Mouse (Mus musculus) hindbrain, embryonic 12.5 days (tissue): ENCODE results near the gene Rfx4. TPM values are rescaled to one million over a fixed set of nuclear protein-coding genes. Genes with fewer than 3 reads are reported as not detected.

Experiments used
- ATAC-seq: fragments of 200-750 bp; cut with Nextera tagmentation; 2 replicates; pipeline ENCODE4 v1.8.0; 2017; ENCODE audit warnings: moderate TSS enrichment; ENCODE audit not compliant: low FRiP score
- H3K27ac ChIP-seq: fragments of 300-500 bp; sonication (generic); 2 replicates; pipeline ENCODE4 v1.5.1; 2016; ENCODE audit warnings: mild to moderate bottlenecking
- H3K27me3 ChIP-seq: fragments of 300-500 bp; sonication (generic); 2 replicates; pipeline ENCODE4 v1.6.1; 2016; ENCODE audit warnings: mild to moderate bottlenecking
- H3K36me3 ChIP-seq: fragments of 300-500 bp; sonication (generic); 2 replicates; pipeline ENCODE4 v1.6.1; 2016; ENCODE audit warnings: mild to moderate bottlenecking
- H3K4me1 ChIP-seq: fragments of 300-500 bp; sonication (generic); 2 replicates; pipeline ENCODE4 v1.6.1; 2016
- H3K4me2 ChIP-seq: fragments of 300-500 bp; sonication (generic); replicated peaks from 2 replicates; pipeline ENCODE4 v1.6.1; 2016; ENCODE audit warnings: mild to moderate bottlenecking
- H3K4me3 ChIP-seq: fragments of 300-500 bp; sonication (generic); 2 replicates; pipeline ENCODE4 v1.5.1; 2016; ENCODE audit warnings: mild to moderate bottlenecking
- H3K9ac ChIP-seq: fragments of 300-500 bp; sonication (generic); 2 replicates; pipeline ENCODE4 v1.6.1; 2016; ENCODE audit warnings: mild to moderate bottlenecking, moderate library complexity
- H3K9me3 ChIP-seq: fragments of 300-500 bp; sonication (generic); replicated peaks from 2 replicates; pipeline ENCODE4 v1.6.1; 2016; ENCODE audit warnings: mild to moderate bottlenecking
- WGBS: fragments of 180-500 bp; shearing (Covaris S2); methylation state at CpG from one replicate; pipeline ENCODE4 v1.1.7; 2016; 5-methylcytosine and 5-hydroxymethylcytosine counted together
- polyA plus RNA-seq: library from polyadenylated mRNA; unstranded; fragments of >200 nt; fragmentation: Nextera tagmentation; extraction: Ambion mirVana; gene quantifications from 2 replicates; pipeline ENCODE4 v1.2.1, GENCODE M21; 2016

Rfx4 gene
- polyA plus RNA-seq, 1 experiment from 2014 or later = 49.2 TPM

DNA sequence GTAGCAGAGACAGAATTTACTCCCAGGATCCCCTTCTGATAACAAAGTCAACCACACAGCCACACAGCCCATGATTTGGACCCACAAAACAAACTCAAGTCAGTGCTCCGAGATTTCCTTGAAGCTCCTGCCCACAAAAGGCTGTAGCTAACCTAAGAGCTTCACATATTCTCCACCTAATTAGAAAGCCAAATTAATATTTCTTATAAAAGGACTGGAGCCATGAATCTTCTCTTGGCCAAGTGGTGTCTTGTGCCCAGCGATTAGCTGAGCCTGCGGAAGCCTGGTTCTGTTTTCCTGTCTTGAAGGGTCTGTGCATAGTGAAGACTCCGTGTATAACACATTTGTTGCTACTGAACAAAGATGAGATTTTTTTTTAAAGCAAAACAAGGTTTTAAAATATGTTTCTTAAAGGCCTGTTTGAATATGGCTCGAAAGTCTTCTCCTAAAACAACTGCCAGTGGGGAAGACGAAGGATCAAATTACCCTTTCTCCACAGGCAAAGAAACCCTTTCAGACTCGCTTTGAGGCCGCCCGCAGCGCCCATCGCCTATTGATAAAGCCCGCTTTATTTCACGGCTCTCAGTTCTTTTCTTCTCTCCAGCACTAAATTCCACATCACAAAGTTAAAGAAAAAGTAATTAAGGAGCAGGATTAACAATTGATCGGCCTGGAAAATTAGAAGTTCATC is 103.1 kb downstream of the Rfx4 start:
- Histone ChIP-seq H3K9ac (no peak overlapping the region), H3K27ac (peak overlapping the region; percentile 30), H3K27me3 (no peaks in the 10 kb centered on the region; the same call in 1 of the 2 replicates), H3K4me1 (peaks cover 29% of the 10 kb centered on the region), H3K4me2 (no peak overlapping the region; the same call in 1 of the 2 replicates), H3K36me3 (peaks cover 4% of the 10 kb centered on the region; the same call in 1 of the 2 replicates), H3K4me3 (no peak overlapping the region), H3K9me3 (no peaks in the 10 kb centered on the region)
- WGBS = 8% methylated on average over 14 of the region's 14 CpGs
- no peak for ATAC-seq

DNA sequence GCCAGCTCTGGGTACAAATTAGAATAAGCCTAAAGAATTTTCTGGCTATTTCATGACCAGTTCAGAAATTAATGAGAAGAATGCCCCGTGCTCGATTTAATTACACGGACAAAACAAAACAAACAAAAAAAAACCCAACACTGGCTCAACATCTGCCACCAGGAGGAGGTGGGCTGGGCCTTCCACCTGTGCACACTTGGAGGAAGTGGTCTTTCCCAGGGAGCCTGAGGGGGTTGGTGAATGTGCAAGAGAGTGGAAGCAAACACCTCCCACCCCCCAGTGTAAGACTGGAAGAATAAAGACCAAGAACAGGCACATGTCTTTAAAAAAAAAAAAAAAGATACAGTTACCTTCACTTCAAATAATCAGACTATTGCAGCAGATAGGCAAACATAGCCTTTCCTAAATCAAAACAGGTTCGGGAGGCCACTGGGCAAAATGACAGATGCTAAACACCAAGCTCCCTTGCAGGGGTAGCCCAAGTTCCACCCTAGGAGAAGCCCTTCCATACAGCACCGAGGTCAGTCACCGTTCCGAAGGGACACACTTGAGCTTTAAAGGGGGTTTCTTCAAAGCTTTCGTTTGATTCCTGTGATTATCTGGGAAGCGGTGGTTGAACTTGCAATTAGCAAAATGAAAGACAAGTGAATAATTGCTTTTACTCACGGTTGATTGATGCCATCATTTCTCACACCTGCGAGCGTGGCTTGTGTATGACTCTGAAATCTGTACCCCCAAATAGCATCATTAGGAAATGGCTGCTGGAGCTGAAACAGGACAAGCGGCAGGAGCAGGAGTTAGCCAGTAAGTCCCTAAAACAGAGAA is 103.9 kb downstream of the Rfx4 start:
- H3K9me3 ChIP-seq = no peaks in the 10 kb centered on the region
- peaks cover 29% of the 10 kb centered on the region for H3K4me1 ChIP-seq
- peak overlapping the region; percentile 30 for H3K27ac ChIP-seq
- 32% methylated on average over 13 of the region's 13 CpGs for WGBS
- ATAC-seq = no peak
- no peak overlapping the region for H3K4me3 ChIP-seq
- H3K4me2 ChIP-seq = no peak overlapping the region; the same call in 1 of the 2 replicates
- H3K27me3 ChIP-seq = no peaks in the 10 kb centered on the region; the same call in 1 of the 2 replicates
- peaks cover 4% of the 10 kb centered on the region; the same call in 1 of the 2 replicates for H3K36me3 ChIP-seq
- H3K9ac ChIP-seq = no peak overlapping the region

DNA sequence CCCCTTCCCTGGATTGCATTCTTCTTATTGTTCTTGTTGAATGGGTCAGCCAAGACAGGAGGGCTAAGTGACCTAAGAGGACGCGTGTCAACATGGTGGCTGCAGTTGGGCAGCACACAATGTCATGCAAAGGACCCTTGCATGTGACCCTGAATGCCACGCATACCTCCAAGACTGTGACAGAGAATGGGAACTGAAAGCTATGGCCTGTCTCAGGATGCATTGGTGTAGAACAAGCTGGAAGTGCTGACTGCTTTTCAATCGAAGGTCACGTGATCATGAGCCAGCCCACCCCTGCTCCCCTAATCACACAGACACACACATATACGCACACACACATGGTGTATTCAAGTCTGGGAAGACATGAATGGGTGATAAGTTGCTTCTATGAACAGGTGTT is 107.6 kb downstream of the Rfx4 start:
- no peak for ATAC-seq
- Histone ChIP-seq H3K9me3 (no peaks in the 10 kb centered on the region), H3K27ac (no peak overlapping the region), H3K36me3 (peaks cover 13% of the 10 kb centered on the region; the same call in 1 of the 2 replicates), H3K4me2 (no peak overlapping the region), H3K4me1 (peaks cover 19% of the 10 kb centered on the region), H3K9ac (no peak overlapping the region), H3K27me3 (no peaks in the 10 kb centered on the region; the same call in 1 of the 2 replicates), H3K4me3 (no peak overlapping the region)
- WGBS = 71% methylated on average over 6 of the region's 6 CpGs

DNA sequence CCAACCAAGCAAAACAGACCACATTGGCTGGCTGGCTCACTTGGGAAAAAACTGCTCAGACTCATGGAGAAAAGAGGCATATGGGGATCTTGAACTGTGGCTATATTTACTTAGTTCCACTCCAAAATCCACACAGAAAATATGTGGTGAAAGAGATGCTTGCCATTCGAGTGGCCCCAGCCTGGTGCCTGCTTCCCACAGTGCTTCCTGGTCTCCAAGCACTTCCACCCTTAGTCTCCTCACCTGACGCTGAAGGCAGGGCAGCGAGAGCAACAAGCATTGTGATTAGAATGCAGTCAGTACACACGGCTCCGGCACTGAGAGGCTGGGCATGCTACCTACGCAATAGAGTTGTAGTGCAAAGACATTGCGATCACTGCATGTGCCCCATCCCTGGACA is 111.7 kb downstream of the Rfx4 start:
- H3K4me3 ChIP-seq = no peak overlapping the region
- 92% methylated on average over 7 of the region's 7 CpGs for WGBS
- peaks cover 16% of the 10 kb centered on the region; the same call in 1 of the 2 replicates for H3K4me1 ChIP-seq
- no peaks in the 10 kb centered on the region for H3K9me3 ChIP-seq
- H3K27me3 ChIP-seq = no peaks in the 10 kb centered on the region
- peaks cover 16% of the 10 kb centered on the region for H3K36me3 ChIP-seq
- H3K27ac ChIP-seq = no peak overlapping the region
- H3K4me2 ChIP-seq = no peak overlapping the region
- no peak overlapping the region for H3K9ac ChIP-seq
- no peak for ATAC-seq

DNA sequence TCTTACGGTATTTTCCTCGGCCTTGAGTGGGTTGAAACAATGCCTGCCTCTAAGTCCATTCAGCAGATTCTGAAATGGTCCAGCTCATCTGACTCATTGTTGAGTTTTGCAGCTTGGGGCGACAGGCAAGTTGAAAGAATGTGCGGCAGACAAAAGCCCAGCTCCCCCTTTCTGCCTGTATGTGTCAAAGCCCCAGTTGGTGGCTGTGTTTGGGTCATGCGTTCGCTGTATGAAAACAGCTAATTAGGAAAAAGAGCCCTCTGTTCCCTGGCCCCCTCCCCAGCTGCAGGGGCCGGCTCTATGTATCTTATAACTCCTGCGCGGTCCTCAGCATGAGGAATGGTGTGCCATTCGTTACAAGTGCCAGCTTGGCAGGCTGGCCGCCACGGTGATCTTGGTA is 115.4 kb downstream of the Rfx4 start:
- Histone ChIP-seq H3K4me3 (no peak overlapping the region), H3K27ac (no peak overlapping the region), H3K4me1 (peaks cover 16% of the 10 kb centered on the region; the same call in 1 of the 2 replicates), H3K36me3 (peaks cover 16% of the 10 kb centered on the region), H3K9me3 (no peaks in the 10 kb centered on the region), H3K9ac (no peak overlapping the region), H3K27me3 (no peaks in the 10 kb centered on the region), H3K4me2 (peak overlapping the region; percentile 17)
- peak; percentile 78 for ATAC-seq
- WGBS = 20% methylated on average over 12 of the region's 12 CpGs

DNA sequence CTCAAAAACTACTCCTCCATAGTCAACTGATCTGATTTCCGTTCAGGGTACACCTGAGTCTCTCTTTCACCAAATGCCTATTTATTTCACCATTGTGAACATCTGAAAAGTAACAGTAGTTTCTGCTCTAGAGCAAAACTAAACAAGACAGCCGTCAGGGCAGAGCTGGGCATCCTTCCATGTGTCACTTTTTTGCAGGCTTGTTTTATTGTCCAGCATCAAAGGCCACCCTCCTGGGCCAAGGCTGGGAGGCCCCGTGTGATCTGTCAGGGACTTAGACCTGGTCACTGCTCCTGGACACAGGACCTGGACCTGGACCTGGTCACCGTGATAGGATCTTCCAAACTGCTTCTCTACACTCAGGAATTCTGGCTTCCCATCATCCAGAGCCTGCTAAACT is 116.1 kb downstream of the Rfx4 start:
- Histone ChIP-seq H3K27me3 (no peaks in the 10 kb centered on the region), H3K4me2 (no peak overlapping the region), H3K4me1 (peaks cover 16% of the 10 kb centered on the region; the same call in 1 of the 2 replicates), H3K36me3 (peaks cover 12% of the 10 kb centered on the region), H3K9me3 (no peaks in the 10 kb centered on the region), H3K27ac (no peak overlapping the region), H3K9ac (no peak overlapping the region), H3K4me3 (no peak overlapping the region)
- 69% methylated on average over 4 of the region's 4 CpGs for WGBS
- no peak for ATAC-seq

DNA sequence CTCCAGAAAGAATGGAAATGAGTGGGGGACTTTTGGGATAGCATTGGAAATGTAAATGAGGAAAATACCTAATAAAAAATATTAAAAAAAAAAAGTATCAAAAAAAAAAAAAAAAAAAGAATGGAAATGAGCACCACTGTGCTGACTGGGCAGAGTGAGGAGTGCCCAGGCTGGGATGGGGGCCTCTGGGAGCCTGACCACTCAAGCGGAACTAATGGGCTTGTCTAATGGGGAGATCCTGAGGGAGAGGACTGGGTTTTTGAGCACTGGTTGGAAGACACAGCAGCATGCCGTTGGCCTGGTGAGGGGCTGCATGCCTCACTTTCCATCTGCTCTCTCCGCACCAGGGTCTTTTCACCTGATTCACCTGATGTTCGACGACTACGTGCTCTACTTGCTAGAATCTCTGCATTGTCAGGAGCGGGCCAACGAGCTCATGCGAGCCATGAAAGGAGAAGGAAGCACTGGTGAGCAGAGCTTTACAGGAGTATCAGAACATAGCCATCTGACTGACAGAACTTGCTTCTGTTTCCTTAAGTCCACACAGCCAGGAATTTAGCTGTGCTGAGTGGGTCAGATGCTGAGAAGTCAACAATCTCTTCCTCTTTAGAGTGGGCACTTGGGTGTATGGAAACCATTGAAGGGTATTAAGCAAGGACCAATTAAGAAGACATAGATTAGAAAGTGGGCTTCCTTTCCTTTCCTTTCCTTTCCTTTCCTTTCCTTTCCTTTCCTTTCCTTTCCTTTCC is 124.1 kb downstream of the Rfx4 start:
- H3K27ac ChIP-seq = no peak overlapping the region
- no peaks in the 10 kb centered on the region for H3K27me3 ChIP-seq
- 65% methylated on average over 9 of the region's 9 CpGs for WGBS
- peak; percentile 80 for ATAC-seq
- H3K4me2 ChIP-seq = no peak overlapping the region
- H3K4me1 ChIP-seq = peaks cover 4% of the 10 kb centered on the region; the same call in 1 of the 2 replicates
- no peak overlapping the region for H3K9ac ChIP-seq
- H3K9me3 ChIP-seq = no peaks in the 10 kb centered on the region
- no peak overlapping the region for H3K4me3 ChIP-seq
- H3K36me3 ChIP-seq = no peaks in the 10 kb centered on the region

DNA sequence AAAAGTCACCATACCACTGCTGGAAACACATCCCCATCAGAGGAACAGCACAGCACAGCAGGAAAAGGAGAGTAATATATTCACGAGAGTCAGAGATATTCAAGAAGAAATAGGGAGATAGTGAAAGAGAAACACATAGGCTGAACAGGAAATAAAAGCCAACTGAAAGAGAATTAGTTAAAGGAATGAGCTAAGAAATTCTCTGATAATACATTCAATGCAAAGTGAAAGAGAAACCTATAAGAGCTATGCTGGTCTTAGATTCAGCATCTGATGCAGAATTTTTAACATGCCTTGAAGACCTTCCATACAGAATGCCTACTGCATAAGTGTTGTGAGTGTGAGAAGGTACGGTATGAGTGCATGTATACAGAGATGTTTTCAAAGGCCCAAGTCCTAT is 126.7 kb downstream of the Rfx4 start:
- Histone ChIP-seq H3K36me3 (0 out of 2 replicates have a peak, but pooled peaks cover 11% of the 10 kb centered on the region), H3K9ac (no peak overlapping the region), H3K4me3 (no peak overlapping the region), H3K4me2 (no peak overlapping the region), H3K27me3 (no peaks in the 10 kb centered on the region), H3K4me1 (peaks cover 4% of the 10 kb centered on the region; the same call in 1 of the 2 replicates), H3K27ac (no peak overlapping the region), H3K9me3 (no peaks in the 10 kb centered on the region)
- 87% methylated on average over 2 of the region's 2 CpGs for WGBS
- no peak for ATAC-seq

DNA sequence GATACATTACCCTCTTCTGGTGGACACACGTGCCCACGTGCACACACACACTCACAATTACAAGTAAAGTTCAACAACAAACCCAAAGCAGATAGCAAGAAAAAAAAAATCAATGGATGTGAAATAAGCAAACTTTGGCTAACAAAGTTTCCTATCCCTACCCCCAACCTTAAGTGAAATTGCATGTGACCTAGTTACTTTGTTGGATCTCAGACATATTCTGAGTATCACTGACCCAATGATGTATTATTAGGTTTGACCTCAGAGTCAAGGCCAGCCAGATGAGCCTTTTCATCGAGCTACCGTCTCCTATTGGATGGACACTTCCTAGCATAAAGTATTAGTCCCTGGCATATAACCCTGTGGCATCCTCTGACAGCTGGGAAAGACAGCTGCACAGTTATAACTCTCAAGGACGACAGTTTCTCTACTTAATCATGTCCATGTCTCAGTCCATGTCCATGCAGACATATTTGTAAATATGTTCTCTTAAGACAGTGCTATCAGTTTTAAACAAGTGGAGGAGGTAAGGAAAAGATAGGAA is 129.6 kb downstream of the Rfx4 start:
- WGBS = 69% methylated on average over 5 of the region's 5 CpGs
- Histone ChIP-seq H3K4me1 (peaks cover 3% of the 10 kb centered on the region; the same call in 1 of the 2 replicates), H3K27ac (no peak overlapping the region), H3K4me2 (no peak overlapping the region), H3K9me3 (no peaks in the 10 kb centered on the region), H3K27me3 (no peaks in the 10 kb centered on the region), H3K36me3 (0 out of 2 replicates have a peak, but pooled peaks cover 11% of the 10 kb centered on the region), H3K4me3 (no peak overlapping the region), H3K9ac (no peak overlapping the region)
- ATAC-seq = no peak

DNA sequence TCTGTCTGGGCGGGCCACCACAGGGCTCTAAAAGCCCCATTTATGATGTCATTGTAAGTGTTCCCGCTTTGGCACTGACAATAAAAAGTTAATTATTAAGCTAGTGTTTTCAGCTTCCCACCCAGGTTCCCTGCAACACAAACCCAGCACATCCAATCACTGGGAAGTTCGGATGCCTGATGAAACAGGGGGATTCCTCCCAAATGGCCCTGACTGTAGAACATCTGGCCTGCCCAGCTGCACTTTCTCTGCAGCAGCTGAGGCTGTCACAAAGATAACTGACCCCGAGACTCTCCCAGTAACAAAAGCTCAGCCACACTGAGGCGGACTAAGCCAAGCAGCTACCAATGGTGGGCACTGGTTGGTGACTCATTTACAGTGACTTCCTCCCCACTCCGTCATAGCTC is 130.4 kb downstream of the Rfx4 start:
- 46% methylated on average over 6 of the region's 6 CpGs for WGBS

DNA sequence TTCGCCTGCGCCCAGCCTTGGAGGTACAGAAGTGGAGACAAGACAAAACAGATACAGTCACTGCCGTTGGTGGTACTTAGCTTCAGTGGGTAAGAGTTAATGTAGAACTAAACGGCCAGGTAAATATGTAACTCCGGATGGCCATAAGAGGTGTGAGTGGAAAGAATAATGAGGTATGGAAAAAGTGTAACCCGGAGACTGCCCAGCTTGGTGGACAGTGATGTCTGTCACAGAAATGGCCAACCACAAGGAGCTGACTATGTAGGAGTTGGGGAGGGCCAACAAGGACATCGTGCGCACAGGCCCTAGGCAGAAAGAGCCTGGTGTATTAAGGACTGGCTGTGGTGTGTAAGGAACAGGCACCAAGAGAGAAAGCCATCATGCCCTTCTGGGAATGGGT is 130.9 kb downstream of the Rfx4 start:
- no peaks in the 10 kb centered on the region for H3K9me3 ChIP-seq
- 85% methylated on average over 8 of the region's 8 CpGs for WGBS

More for the DNA sequence above, 130.4 kb downstream of the Rfx4 start:
- ATAC-seq = no peak
- no peaks in the 10 kb centered on the region for H3K27me3 ChIP-seq
- H3K4me2 ChIP-seq = no peak overlapping the region
- H3K4me3 ChIP-seq = no peak overlapping the region
- no peaks in the 10 kb centered on the region for H3K9me3 ChIP-seq
- H3K9ac ChIP-seq = no peak overlapping the region
- H3K4me1 ChIP-seq = peaks cover 3% of the 10 kb centered on the region; the same call in 1 of the 2 replicates
- H3K27ac ChIP-seq = no peak overlapping the region
- H3K36me3 ChIP-seq = 0 out of 2 replicates have a peak, but pooled peaks cover 11% of the 10 kb centered on the region

More for the DNA sequence above, 130.9 kb downstream of the Rfx4 start:
- no peak overlapping the region for H3K27ac ChIP-seq
- no peaks in the 10 kb centered on the region for H3K27me3 ChIP-seq
- no peak overlapping the region for H3K4me3 ChIP-seq
- no peak for ATAC-seq
- H3K9ac ChIP-seq = no peak overlapping the region
- H3K4me2 ChIP-seq = no peak overlapping the region
- H3K4me1 ChIP-seq = peaks cover 3% of the 10 kb centered on the region; the same call in 1 of the 2 replicates
- H3K36me3 ChIP-seq = 0 out of 2 replicates have a peak, but pooled peaks cover 11% of the 10 kb centered on the region
